Mouse (Mus musculus) v-Abl transformed pro-B cells (cell line): ENCODE results near the gene Tfip11.
"Not testable (repeated sequence)": the region's sequence is repeated elsewhere in the genome, so short reads cannot be mapped to it uniquely, and the experiment has no call there.

Experiments
- in situ Hi-C, 2 experiments: fragments of 400-800 bp; cut with MboI; formaldehyde crosslinking; loops; one replicate each; pipeline ENCODE4 v1.15.1; 2025; ENCODE audit not compliant: unreplicated experiment in 2 of 2

The Tfip11 gene

GRCm38 (mm10) chr5:112305842-112306241, 20.3 kb upstream of the Tfip11 start:
- in situ Hi-C loops, result no loop called here

DNA sequence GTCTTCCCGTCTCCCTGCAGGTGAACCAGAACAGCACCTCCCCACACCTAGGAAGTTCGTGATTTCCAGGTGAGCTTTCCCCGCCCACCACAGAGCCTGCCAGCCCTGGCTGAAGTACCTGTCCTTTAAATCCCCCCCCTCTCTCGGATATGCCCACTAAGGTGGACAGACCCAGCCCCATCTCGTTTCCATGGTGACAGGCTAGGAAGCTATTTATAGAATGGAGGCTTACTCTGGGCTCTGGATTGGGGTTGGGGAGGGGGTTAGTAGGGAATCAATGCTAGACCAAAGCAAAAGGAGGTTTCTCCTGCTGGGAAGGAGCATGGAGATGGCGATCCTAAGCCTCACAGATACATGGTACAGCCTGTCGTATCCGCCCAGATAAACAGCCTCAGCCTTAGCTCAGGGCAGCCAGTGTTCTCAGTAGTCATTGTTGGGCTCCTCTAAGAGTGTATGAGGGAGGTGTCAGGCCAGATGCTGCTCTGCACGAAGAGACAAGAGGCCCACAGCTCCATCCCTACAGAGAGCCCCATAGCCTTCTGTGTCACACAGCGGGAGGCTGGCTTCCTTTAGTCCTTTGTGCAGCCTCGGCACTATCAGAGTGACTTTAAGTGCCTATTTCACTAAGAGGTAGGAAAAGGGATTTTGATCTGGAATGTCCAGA, 12.8 kb upstream of the Tfip11 start:
- in situ Hi-C loops, result no loop called here

DNA sequence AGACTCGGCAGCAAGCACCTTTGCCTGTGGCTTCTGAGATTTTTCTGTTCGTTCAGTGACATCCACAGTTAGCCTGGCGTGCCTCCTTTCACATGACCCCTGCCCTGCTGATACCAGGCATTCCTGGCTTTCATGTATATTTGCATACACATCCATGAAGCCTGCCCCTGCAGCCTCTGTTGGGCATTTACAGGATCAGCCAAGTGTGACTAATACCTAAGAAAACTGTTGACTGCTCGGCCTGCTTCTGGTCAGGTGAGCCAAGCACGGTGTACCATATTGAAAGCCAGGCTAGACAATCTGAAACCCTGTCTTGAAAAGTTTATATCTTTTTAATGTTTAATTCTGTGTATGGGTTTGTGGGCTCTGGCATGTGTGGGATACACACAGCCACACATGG, 9.7 kb upstream of the Tfip11 start:
- in situ Hi-C loops, result no loop called here

- in situ Hi-C loops, result no loop called here
Measured at GRCm38 (mm10) chr5:112317328-112317727, 8.8 kb upstream of the Tfip11 start.

DNA sequence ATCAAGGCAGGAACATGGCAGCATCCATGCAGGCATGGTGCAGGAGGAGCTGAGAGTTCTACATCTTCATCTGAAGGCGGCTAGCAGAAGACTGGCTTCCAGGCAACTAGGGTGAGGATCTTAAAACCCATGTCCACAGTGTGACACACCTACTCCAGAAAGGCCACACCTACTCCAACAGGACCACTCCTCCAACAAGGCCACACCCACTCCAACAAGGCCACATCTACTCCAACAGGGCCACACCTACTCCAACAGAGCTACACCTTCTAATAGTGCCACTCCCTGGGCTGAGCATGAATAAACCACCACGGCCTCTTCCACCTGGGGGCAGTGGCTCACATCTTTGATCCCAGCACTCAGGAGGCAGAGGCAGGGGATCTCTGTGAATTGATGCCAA, 6.8 kb upstream of the Tfip11 start:
- in situ Hi-C loops, result not testable (repeated sequence)

- in situ Hi-C loops, result loop anchor here (5.0 to 10.0 kb wide), 2 partner anchors 33 to 46 kb away; partner anchors contain the start of gene Tpst2 (in 1 of the 2)
Measured at GRCm38 (mm10) chr5:112320379-112320778, 5.8 kb upstream of the Tfip11 start.

DNA sequence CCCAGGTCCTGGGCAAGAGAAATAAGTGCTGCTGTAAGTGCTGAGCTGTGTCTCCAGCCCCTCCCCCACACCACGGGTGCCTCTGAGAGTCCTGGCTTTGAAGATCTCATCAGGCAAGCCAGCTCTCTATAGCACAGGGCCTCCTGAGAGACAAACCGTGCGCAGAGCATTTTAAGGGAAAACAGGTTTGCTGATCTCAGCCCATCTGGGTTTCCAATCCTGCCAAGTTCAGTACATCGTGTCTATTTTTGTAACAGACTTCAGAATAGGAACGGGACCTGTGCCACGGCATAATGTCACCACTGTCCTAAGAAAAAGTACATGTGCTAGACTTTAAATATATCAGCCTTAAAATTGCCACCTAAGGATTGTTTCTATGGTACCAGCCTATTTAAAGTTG, 5.2 kb upstream of the Tfip11 start:
- in situ Hi-C loops, result loop anchor here (5.0 to 10.0 kb wide), 2 partner anchors 34 to 46 kb away; partner anchors contain the start of gene Tpst2 (in 1 of the 2)

DNA sequence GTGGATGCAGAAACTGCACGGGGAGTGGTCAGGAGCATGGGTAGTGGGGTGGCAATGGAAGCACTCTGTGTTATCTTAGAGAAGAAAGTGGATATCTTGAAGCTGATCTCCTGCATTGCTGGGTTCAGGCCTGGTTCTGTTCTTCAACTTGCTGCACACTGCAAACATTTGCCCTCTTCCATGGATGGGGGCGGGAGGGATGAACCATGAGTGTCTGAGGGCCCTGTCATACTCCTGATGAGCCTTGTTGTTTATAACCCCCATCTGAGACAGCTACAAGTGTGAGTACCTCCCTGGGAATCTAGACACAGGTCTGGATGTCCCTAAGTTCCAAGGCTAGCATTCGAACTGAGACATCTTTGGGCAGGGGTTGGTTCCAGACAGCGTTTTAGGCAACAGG, 4.8 kb upstream of the Tfip11 start:
- in situ Hi-C loops, result loop anchor here (5.0 to 10.0 kb wide), 2 partner anchors 34 to 47 kb away; partner anchors contain the start of gene Tpst2 (in 1 of the 2)

- in situ Hi-C loops, result loop anchor here (5.0 to 10.0 kb wide), 2 partner anchors 36 to 48 kb away; partner anchors contain the start of gene Tpst2 (in 1 of the 2)
Measured at GRCm38 (mm10) chr5:112323246-112323645, 2.9 kb upstream of the Tfip11 start.

- in situ Hi-C loops, result loop anchor here (5.0 to 25.0 kb wide), 3 partner anchors 38 to 988 kb away; partner anchors contain the start of genes Pitpnb (in 1 of the 2) and Tpst2 (in 1 of the 2)
Measured at GRCm38 (mm10) chr5:112324637-112325545, 1.3 kb upstream of the Tfip11 start.

GRCm38 (mm10) chr5:112326446-112327009, 370 bp downstream of the Tfip11 start:
- in situ Hi-C loops, result loop anchor here in 1 of 2 experiments (10.0 to 25.0 kb wide), 2 partner anchors 52 to 989 kb away; partner anchors contain the start of genes Pitpnb and Tpst2

DNA sequence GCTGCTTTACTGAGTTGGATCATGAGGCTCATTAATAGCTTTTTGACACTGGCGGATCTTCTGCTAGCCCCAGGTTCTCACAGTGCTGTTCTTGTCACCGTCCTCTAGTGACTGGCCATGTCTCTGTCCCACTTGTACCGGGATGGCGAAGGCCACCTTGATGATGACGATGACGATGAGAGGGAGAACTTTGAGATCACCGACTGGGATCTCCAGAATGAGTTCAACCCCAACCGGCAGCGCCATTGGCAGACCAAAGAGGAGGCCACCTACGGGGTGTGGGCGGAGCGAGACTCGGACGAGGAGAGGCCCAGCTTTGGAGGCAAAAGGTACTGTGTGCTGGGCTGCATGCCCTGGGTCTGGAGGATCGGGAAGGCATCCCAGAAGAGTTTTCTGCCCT, 1.7 kb downstream of the Tfip11 start:
- in situ Hi-C loops, result loop anchor here in 1 of 2 experiments (10.0 to 25.0 kb wide), 2 partner anchors 53 to 991 kb away; partner anchors contain the start of genes Pitpnb and Tpst2

- in situ Hi-C loops, result loop anchor here in 1 of 2 experiments (10.0 to 25.0 kb wide), 3 partner anchors 55 to 1405 kb away; partner anchors contain the start of genes Ficd, Pitpnb and Tpst2
Measured at GRCm38 (mm10) chr5:112329805-112330564, 3.8 kb downstream of the Tfip11 start.

DNA sequence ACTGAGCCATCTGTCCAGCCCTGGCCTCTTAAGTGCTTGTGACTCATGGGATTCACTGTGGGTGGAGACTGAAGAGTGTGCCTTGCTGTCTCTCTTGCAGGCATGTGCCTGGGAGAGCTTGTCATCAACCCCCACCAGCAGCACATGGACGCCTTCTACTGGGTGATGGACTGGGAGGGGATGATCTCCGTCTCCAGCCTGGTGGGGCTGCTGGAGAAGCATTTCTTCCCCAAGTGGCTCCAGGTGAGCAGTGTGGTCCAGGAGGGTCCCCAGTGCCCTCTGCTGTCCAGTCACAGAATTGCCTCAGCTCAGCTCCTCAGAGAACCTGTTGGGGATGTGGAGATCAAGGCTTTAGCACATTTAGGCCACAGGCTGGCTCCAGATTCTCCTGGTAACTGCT, 9.3 kb downstream of the Tfip11 start:
- in situ Hi-C loops, result loop anchor here (5.0 to 25.0 kb wide), 3 partner anchors 93 to 1399 kb away; partner anchors contain the start of genes Ficd (in 1 of the 2) and Pitpnb (in 1 of the 2)

DNA sequence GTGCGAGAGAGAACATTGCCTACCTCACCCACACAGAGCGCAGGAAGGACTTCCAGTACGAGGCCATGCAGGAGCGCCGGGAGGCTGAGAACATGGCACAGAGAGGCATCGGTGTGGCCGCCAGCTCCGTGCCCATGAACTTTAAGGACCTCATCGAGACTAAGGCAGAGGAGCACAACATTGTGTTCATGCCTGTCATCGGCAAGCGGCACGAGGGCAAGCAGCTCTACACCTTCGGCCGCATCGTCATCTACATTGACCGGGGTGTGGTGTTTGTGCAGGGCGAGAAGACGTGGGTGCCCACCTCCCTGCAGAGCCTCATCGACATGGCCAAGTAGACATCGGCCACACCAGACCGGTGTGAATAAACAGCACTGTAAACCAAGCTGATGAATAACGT, 10.8 kb downstream of the Tfip11 start:
- in situ Hi-C loops, result loop anchor here (5.0 to 25.0 kb wide), 3 partner anchors 95 to 1398 kb away; partner anchors contain the start of genes Ficd (in 1 of the 2) and Pitpnb (in 1 of the 2)

GRCm38 (mm10) chr5:112339215-112339614, 13.1 kb downstream of the Tfip11 start:
- in situ Hi-C loops, result loop anchor here (5.0 to 25.0 kb wide), 3 partner anchors 97 to 1396 kb away; partner anchors contain the start of genes Ficd (in 1 of the 2) and Pitpnb (in 1 of the 2)

GRCm38 (mm10) chr5:112342463-112343204, 16.5 kb downstream of the Tfip11 start, which contains the start of the genes Srrd and Hps4:
Gene Srrd (minus strand): TSS chr5:112343040.
Gene Hps4 (plus strand): TSS chr5:112343083.
- in situ Hi-C loops, result loop anchor here (10.0 to 25.0 kb wide), 2 partner anchors 82 to 1005 kb away; partner anchors contain the start of gene Pitpnb (in 1 of the 2)

DNA sequence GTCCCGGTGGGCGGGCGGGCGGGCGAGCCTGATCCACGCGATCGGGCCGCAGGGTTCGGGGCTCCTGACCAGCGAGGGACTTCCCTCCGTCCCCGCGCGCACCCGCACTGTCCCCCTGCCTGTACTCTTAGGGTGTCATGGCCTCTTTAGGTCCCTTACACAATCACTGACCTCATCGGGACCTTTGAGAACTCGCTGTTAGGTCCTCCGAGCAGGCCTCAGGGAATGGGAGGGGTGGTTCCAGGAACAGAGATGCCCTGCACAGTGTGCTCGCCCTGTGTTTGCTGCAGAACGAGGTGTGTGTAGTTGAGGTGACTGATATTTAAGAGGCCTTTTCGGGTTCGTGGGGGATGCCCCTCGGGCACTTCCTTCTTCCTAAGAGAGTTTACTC, 17.0 kb downstream of the Tfip11 start:
- in situ Hi-C loops, result loop anchor here (10.0 to 25.0 kb wide), 2 partner anchors 82 to 1006 kb away; partner anchors contain the start of gene Pitpnb (in 1 of the 2)
